Mouse (Mus musculus) left cerebral cortex, postnatal 10 days (tissue): ENCODE data around the gene Cyp2c65. TPM values are rescaled to one million over a fixed set of nuclear protein-coding genes. Genes with fewer than 3 reads are reported as not detected.
"Not testable (repeated sequence)": the region's sequence is repeated elsewhere in the genome, so short reads cannot be mapped to it uniquely, and the experiment has no call there.

ENCODE experiments used
- DNase-seq, 2 experiments: peaks; one replicate each; pipeline ENCODE4 v3.0.0; 2021 to 2022; ENCODE audit warnings: low spot score in 2 of 2, mixed read lengths in 1 of 2; ENCODE audit errors: extremely low spot score in 1 of 2
- intact Hi-C: fragments of 180-260 bp; cut with DNase I; formaldehyde crosslinking; loops from one replicate; pipeline ENCODE4 v1.15.1; 2025
- total RNA-seq, 2 experiments: library from RNA; stranded (reverse); gene quantifications; 2 replicates each; pipeline ENCODE4 v1.2.3; 2021

Cyp2c65 gene
- not detected for total RNA-seq

DNA sequence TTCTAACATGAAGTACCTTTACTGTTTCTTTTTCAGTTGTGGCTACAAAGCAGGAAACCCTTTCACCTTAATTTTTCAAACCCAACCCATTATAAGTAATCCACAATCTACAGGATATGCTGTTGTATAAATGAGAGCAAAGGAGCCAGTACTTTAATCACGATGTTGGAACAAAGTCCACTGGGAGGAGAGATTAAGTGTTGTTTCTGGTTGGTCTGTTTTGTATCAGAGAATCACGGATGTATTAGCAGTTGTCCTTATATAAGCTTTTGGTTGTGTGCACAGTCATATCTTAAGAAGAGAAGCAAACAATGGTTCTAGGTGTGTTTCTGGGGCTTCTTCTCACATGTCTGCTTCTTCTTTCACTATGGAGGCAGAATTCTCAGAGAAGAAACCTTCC is at the start of gene Cyp2c65:
Gene Cyp2c65 (plus strand): TSS at position 297 of the 400 bp plus-strand sequence.
- no peak for DNase-seq
- intact Hi-C loops, result no loop called here

GRCm38 (mm10) chr19:39057928-39058327 is 2.9 kb upstream of the Cyp2c65 start:
- intact Hi-C loops, result no loop called here
- DNase-seq, result no peak

- DNase-seq, intact Hi-C loops: not testable (repeated sequence)
These were observed 38.0 kb downstream of the Cyp2c65 start for GRCm38 (mm10) chr19:39098779-39099178.

GRCm38 (mm10) chr19:39113644-39114043 is 52.8 kb downstream of the Cyp2c65 start, which contains the start of gene Cyp2c66:
Cyp2c66 (plus strand) TSS chr19:39113898.
- no peak for DNase-seq
- intact Hi-C loops, result loop anchor here (10.0 kb wide), 1 partner anchor 71 kb away; no protein-coding TSS in a partner anchor

Other genes starting within 250 kb of the Cyp2c65 start
- gene Noc3l, start 241.8 kb upstream of the Cyp2c65 start, total RNA-seq, result 10 to 100 TPM; 10.5 to 12.5 TPM
- gene Tbc1d12, start 224.4 kb upstream of the Cyp2c65 start, total RNA-seq, result 10 to 100 TPM; 15.0 to 16.2 TPM
- 1 to 10 TPM; 6.0 to 6.1 TPM for gene Hells, start 130.1 kb upstream of the Cyp2c65 start, total RNA-seq
- under 1 TPM in 1 of 2 experiments, not detected in 1; 0.28 TPM for gene Cyp2c55, start 54.0 kb upstream of the Cyp2c65 start, total RNA-seq
- gene Cyp2c66, start 52.9 kb downstream of the Cyp2c65 start, total RNA-seq, result not detected
- gene Cyp2c29, start 208.4 kb downstream of the Cyp2c65 start, total RNA-seq, result not detected